Mouse (Mus musculus): ENCODE data around the gene Ncor2.

Gene Ncor2

DNA sequence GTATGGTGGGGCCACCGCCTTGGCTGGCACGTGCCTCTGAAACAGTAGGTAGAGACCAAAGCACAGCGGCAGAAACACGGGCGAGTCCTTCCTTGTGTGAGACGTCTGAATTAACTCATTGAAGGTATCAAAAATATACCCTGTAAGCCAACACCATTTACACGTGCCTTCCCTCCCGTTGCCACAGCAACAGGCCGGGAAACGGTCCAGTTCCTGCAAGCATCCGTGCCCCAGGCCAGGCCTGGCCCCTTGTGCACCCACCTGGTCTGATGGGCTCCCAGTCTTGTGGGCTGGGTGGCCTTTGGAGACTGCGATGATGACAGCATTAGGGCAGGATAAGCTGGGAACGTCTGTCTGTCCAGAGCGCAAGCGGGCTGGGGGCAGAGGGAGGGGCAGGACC, 161.7 kb downstream of the Ncor2 start:
- no peak for DNase-seq (ENCODE audit: low spot score)

DNA sequence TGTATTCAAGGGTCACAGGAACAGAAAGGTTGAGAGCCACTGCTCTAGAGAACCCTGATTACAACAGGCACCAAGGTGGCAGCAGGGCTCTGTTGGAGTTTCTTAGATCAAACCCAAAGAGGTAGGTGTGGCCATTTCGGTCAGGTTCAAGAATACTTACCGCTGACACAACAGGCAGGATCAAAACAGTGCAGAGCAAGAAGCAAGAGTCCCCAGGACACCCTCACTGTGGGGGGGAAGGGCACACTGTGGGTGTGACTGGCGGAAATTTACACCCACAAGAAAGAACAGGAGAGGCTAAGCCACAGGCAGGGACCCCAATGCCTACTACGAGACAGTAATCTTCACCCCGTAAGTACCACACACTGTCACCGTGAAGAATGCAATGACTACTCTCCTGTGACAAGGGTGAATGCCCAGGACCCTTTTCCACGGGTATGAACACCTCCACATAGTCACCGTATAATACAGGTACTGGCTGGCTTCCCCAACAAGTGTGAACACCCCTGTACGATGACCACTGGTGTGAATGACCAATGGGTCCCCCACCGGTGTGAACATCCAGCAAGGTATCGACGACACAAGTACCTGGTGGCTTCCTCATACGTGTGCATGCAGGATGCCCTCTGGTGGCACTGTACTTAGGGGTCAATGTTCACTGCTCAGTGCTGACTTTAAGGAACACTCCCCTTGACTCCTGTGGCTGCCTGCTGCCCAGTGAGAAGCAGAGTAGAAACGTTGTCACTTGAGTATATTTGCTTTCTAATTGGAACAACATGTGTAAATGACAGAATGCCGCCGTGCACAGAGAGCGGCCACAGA, 162.4 kb downstream of the Ncor2 start:
- no peak for DNase-seq (ENCODE audit: low spot score)

- DNase-seq (ENCODE audit: low spot score) = no peak
These were observed 163.4 kb downstream of the Ncor2 start for GRCm38 (mm10) chr5:125015576-125015975.

- no peak for DNase-seq (ENCODE audit: low spot score)
These were observed 164.0 kb downstream of the Ncor2 start for GRCm38 (mm10) chr5:125015066-125015465.

GRCm38 (mm10) chr5:125014497-125014896, 164.5 kb downstream of the Ncor2 start:
- peak; percentile 48 for DNase-seq (ENCODE audit: low spot score)

DNA sequence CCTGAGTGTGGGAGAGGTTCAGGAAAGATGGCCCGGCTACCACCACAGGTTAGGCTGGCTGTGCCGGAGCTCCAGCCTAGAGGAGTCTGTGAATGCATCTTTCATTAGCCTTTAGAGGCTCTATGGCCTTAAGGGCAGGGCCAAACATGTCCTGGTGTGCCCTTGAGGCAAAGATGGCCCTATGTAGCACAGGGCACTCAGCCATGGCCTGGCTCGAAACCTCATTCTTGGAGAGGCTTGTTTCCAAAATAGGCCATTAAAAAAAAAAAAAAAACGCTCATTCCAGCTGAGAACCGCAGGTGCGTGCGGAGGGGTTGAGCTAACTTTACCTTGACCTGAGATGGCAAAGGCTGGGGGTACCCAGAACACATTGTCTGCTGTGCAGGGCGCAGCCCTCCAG, 167.4 kb downstream of the Ncor2 start:
- DNase-seq (ENCODE audit: low spot score) = peak; percentile 59

- no peak for DNase-seq (ENCODE audit: low spot score)
These were observed 167.9 kb downstream of the Ncor2 start for GRCm38 (mm10) chr5:125011166-125011565.

- no peak for DNase-seq (ENCODE audit: low spot score)
These were observed 172.1 kb downstream of the Ncor2 start for GRCm38 (mm10) chr5:125006896-125007295.

GRCm38 (mm10) chr5:125005871-125006652, 173.0 kb downstream of the Ncor2 start:
- no peak for DNase-seq (ENCODE audit: low spot score)

DNA sequence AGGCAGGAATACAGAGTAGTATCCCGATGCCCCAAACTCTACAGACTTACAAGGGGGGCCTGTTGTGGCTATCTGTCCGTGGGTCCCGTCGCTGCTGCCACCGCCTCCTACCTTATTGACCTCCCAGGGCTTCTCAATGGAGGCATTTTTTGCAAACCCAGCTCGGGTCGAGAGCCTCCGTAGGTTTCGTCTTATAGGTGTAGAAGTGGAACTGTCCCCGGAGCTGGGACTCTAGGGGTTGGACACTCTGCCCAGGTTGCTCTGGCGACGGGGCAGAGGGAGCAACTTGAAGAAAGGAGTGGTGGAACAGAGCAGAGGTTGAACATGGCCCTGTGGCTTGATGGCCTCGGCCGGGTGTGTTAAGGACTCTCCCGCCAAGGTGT, 175.2 kb downstream of the Ncor2 start:
- no peak for DNase-seq (ENCODE audit: low spot score)

- no peak for DNase-seq (ENCODE audit: low spot score)
These were observed 175.8 kb downstream of the Ncor2 start, which contains the start of gene Rflna for GRCm38 (mm10) chr5:125002969-125003872. Gene Rflna, plus strand, starts transcription at chr5:125003221.

GRCm38 (mm10) chr5:125000756-125001250, 178.2 kb downstream of the Ncor2 start:
- DNase-seq (ENCODE audit: low spot score) = peak; percentile 17

DNA sequence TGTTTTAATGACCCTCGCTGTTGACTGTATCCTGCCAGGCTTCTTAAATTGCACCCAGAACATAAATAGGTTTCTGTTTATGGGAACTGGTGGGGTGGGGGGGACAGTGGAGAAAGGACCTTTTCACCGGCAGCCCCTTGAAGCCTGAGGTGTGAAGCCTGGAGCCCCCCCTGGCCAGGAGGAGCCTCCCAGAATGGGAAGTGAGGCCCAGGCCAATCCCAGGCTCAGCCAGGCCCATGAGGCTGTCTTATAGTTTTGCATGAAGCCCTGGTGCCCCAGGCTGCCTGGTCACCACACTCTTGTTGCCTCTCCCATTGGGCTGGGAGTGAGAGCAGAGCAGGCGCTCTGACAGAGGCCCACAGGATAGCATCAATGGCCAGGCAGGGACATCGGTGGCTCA, 181.1 kb downstream of the Ncor2 start:
- DNase-seq (ENCODE audit: low spot score) = no peak

- no peak for DNase-seq (ENCODE audit: low spot score)
These were observed 182.2 kb downstream of the Ncor2 start for GRCm38 (mm10) chr5:124996816-124997215.

- DNase-seq (ENCODE audit: low spot score) = no peak
These were observed 186.1 kb downstream of the Ncor2 start for GRCm38 (mm10) chr5:124992891-124993290.

DNA sequence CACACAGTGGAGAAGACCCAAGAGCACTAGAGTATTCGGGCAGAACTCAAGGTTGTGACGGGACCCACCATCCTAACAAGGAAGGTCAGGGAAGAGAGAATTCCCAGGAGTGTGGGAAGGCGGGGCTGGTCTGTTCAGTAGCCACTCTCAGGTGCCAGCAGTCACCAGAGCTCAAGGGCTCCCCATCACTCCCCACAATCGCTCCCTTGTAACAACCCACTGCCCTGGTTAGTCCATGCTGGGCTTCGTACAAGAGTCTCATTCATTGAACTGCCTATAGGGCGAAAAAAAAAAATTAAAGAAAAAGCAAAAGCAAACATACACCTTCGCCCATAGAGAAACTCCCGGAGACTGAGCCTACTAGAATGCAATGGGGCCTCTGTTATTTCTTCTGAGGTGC, 186.7 kb downstream of the Ncor2 start:
- DNase-seq (ENCODE audit: low spot score) = no peak

DNA sequence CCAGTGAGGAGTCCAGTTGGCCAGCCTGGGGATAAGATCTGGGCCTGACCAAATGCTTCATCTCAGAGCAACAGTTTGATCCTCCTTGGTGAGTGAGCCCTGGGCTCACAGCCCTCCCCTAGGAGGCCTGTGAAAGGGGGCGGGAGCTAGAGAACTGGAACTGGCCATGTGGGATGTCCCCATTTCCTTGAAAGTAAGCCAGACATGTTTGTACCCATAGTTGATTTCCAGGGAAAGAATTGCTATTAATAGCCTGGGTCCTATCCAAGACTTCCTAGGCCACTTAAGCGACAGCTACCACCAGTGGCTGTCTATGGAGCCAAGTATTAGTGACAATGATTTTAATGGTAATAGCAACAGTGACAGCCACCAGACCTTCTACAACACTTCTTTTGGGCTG, 189.3 kb downstream of the Ncor2 start:
- DNase-seq (ENCODE audit: low spot score) = peak; percentile 81

- no peak for DNase-seq (ENCODE audit: low spot score)
These were observed 192.4 kb downstream of the Ncor2 start for GRCm38 (mm10) chr5:124986656-124987055.

DNA sequence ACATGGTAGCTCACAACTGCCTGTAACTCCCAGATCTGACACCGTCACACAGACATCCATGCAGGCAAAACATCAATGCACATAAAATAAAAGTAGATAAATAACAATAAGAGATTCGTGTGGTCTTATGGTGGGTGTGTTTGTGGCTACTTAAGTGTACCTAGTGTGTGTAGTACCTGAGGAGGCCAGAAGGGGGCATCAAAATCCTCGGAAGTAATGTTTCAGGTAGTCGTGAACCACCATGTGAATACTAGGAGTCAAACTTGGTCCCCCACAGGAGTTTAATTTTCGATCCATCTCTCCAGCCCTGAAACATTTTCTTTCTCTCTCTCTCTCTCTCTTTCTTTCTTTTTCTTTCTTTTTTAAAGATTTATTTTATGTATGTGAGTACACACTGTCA, 192.8 kb downstream of the Ncor2 start:
- no peak for DNase-seq (ENCODE audit: low spot score)

DNA sequence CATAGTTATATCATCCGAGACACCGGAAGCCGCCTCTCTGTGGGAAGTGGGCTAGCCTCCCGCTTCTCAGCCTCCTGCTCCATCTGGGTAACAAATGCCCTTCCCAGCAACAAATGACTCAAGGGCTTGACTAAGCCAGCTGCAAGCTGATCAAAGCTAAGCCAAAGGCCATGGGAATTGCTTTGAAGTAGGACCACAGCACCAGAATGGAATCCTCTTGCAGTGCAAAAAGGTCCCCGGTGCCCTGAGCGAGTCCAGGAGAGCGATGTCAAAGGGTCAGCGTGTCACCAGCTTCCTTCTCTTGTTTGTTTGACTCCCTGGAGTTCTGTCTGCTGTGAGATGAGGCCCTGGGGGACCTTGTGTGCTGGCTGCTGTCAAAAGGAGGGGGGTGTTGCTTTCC, 209.2 kb downstream of the Ncor2 start:
- peak; percentile 14 for DNase-seq (ENCODE audit: low spot score)

All from adipocyte (in vitro differentiated cells).